Comparison of ENCODE assay signal across 7 mouse cellular contexts in the genomic region with DNA sequence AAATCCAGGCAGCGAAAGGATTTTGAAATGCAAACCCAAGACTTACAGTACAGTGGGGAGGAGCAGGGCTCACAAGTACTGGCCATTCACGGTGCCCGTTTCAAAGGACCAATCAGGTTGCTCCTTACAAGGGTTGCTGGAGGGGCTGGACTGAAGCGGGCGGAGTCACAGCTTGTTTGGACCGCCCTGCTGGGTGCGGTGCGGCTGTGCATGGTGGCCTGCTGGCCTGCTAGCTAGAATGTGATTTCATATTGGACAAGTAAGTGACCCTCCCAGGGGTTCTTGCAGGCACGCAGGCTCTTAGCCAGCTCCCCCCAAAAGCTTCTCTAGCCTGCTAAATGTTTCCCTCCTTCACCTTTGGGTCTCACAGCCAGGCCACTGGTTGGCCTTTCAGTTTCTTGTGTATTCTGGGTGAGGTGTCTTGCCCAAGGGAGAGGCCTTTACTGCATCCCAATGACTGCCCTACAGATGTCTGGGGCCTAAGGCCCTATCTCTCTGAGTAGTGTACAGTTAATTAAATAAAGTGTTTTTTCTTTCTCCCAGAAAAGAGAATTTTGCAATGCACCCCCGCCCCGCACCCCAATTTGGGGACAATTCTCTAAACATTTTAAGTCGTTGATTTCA. TPM values are rescaled to one million over a fixed set of nuclear protein-coding genes. Genes with fewer than 3 reads are reported as not detected.
DNase-seq lines count a peak whose midpoint lies in the region; ATAC-seq and TF ChIP-seq lines count a peak whose summit lies in the region.

A gene (plus strand): TSS at position 175 of the 624 bp plus-strand sequence.

- peak within 1 kb of the TSS; percentile 63 for H3K9ac ChIP-seq in embryonic facial prominence, embryonic 14.5 days (ENCODE audit: low read depth, low read length)
- H3K9ac ChIP-seq in midbrain, embryonic 12.5 days (replicated peaks), result peak within 1 kb of the TSS; percentile 54

- no peaks in the 10 kb centered on the region for H3K36me3 ChIP-seq in embryonic facial prominence, embryonic 14.5 days (ENCODE audit: control insufficient read depth, insufficient read depth, low read length)
- no peaks in the 10 kb centered on the region for H3K36me3 ChIP-seq in limb, embryonic 10.5 days
- no peaks in the 10 kb centered on the region for H3K36me3 ChIP-seq in midbrain, embryonic 12.5 days

- 20% methylated on average over 12 of the region's 12 CpGs for WGBS in bone marrow, adult 2 months
- 25% methylated on average over 12 of the region's 12 CpGs for WGBS in embryonic facial prominence, embryonic 14.5 days
- 29% methylated on average over 12 of the region's 12 CpGs for WGBS in limb, embryonic 10.5 days
- 26% methylated on average over 12 of the region's 12 CpGs for WGBS in midbrain, embryonic 12.5 days

- peak; percentile 100 for ATAC-seq in embryonic facial prominence, embryonic 14.5 days (ENCODE audit: low read depth)
- peak; percentile 100 for ATAC-seq in midbrain, embryonic 12.5 days (ENCODE audit: low FRiP score, low read depth)

- peak; percentile 47; the same call in 1 of the 2 replicates for TF ChIP-seq POLR2A in bone marrow, adult 2 months (IDR thresholded peaks at IDR 0.05; ENCODE audit: borderline replicate concordance, control insufficient read depth, low read depth, low read length)

- peak within 1 kb of the TSS; percentile 52 for H3K4me3 ChIP-seq in bone marrow, adult 2 months (replicated peaks; ENCODE audit: control insufficient read depth, low read depth, low read length)
- H3K4me3 ChIP-seq in embryonic facial prominence, embryonic 14.5 days (ENCODE audit: low read depth, low read length), result peak within 1 kb of the TSS; percentile 39
- peak within 1 kb of the TSS; percentile 56 for H3K4me3 ChIP-seq in limb, embryonic 10.5 days
- peak within 1 kb of the TSS; percentile 44 for H3K4me3 ChIP-seq in midbrain, embryonic 12.5 days

- no peaks in the 10 kb centered on the region for H3K4me1 ChIP-seq in bone marrow, adult 2 months (ENCODE audit: control insufficient read depth, insufficient read depth, low read length)
- peaks cover 13% of the 10 kb centered on the region for H3K4me1 ChIP-seq in embryonic facial prominence, embryonic 14.5 days (ENCODE audit: control insufficient read depth, insufficient read depth, low read length)
- H3K4me1 ChIP-seq in limb, embryonic 10.5 days, result peaks cover 15% of the 10 kb centered on the region
- peaks cover 17% of the 10 kb centered on the region for H3K4me1 ChIP-seq in midbrain, embryonic 12.5 days

- H3K27ac ChIP-seq in bone marrow, adult 2 months (ENCODE audit: control insufficient read depth, insufficient read depth, low read depth, low read length, poor library complexity), result no peak within 1 kb of the TSS
- peak within 1 kb of the TSS; percentile 83 for H3K27ac ChIP-seq in embryonic facial prominence, embryonic 14.5 days (replicated peaks; ENCODE audit: low read depth, low read length)
- H3K27ac ChIP-seq in limb, embryonic 10.5 days, result peak within 1 kb of the TSS; percentile 88
- H3K27ac ChIP-seq in midbrain, embryonic 12.5 days (replicated peaks), result peak within 1 kb of the TSS; percentile 58; the same call in 1 of the 2 replicates

- no peaks in the 10 kb centered on the region for H3K27me3 ChIP-seq in embryonic facial prominence, embryonic 14.5 days (replicated peaks; ENCODE audit: control insufficient read depth, insufficient read depth, low read length)
- H3K27me3 ChIP-seq in limb, embryonic 10.5 days (ENCODE audit: low read depth, poor library complexity, severe bottlenecking), result no peaks in the 10 kb centered on the region
- H3K27me3 ChIP-seq in midbrain, embryonic 12.5 days, result no peaks in the 10 kb centered on the region

- no peak for TF ChIP-seq CTCF in bone marrow, adult 2 months (IDR thresholded peaks at IDR 0.05; ENCODE audit: control insufficient read depth, insufficient read depth, low read length)

- peak within 1 kb of the TSS; percentile 67 for H3K4me2 ChIP-seq in embryonic facial prominence, embryonic 14.5 days (ENCODE audit: low read depth, low read length)
- H3K4me2 ChIP-seq in midbrain, embryonic 12.5 days (replicated peaks), result peak within 1 kb of the TSS; percentile 58

- H3K9me3 ChIP-seq in embryonic facial prominence, embryonic 14.5 days (ENCODE audit: control insufficient read depth, low read length), result no peaks in the 10 kb centered on the region
- H3K9me3 ChIP-seq in limb, embryonic 10.5 days (replicated peaks), result no peaks in the 10 kb centered on the region
- H3K9me3 ChIP-seq in midbrain, embryonic 12.5 days, result no peaks in the 10 kb centered on the region

- DNase-seq in embryonic facial prominence, embryonic 14.5 days (ENCODE audit: low spot score), result peak; percentile 98
- peak; percentile 99 to 100 for DNase-seq in heart, adult 18-20 months
- DNase-seq in kidney, adult 18-20 months, result peak; percentile 99
- DNase-seq in limb, embryonic 10.5 days (ENCODE audit: low spot score), result peak; percentile 93
- DNase-seq in skeletal muscle tissue, adult 2 months (ENCODE audit: low read depth, low spot score), result peak; percentile 98

RNA-seq across cellular contexts. Expression of the gene that starts here (rescaled TPM):
- 6.3 and 6.5 TPM in 2 replicates for polyA plus RNA-seq in bone marrow, adult 2 months (2011; ENCODE audit: insufficient read depth, insufficient read length, low replicate concordance, missing spikeins)
- polyA plus RNA-seq in embryonic facial prominence, embryonic 14.5 days (2014; fragmentation: Nextera tagmentation; extraction: Ambion mirVana), result 8.8 TPM in 2 replicates
- 1 to 10 TPM; 9.4 to 10.0 TPM for total RNA-seq in heart, adult 18-20 months (2021)
- 8.1 and 8.5 TPM in 2 replicates for polyA plus RNA-seq in limb, embryonic 10.5 days (2016; fragmentation: Nextera tagmentation; extraction: Ambion mirVana)
- 7.7 and 8.5 TPM in 2 replicates for polyA plus RNA-seq in midbrain, embryonic 12.5 days (2016; fragmentation: Nextera tagmentation; extraction: Ambion mirVana)
